Mouse (Mus musculus) testis, postnatal 14 days (tissue): ENCODE results near the gene Psmc3ip.

Experiments used
- DNase-seq: peaks from one replicate; pipeline ENCODE4 v3.0.0; 2021; ENCODE audit warnings: low spot score

The Psmc3ip gene

GRCm38 (mm10) chr11:101079746-101080145 lies 15.5 kb downstream of the Psmc3ip start:
- DNase-seq = no peak

- no peak for DNase-seq
Observed at GRCm38 (mm10) chr11:101078121-101078520, 17.1 kb downstream of the Psmc3ip start, which contains the start of gene Hsd17b1. Gene Hsd17b1 (plus strand): TSS chr11:101078411.

GRCm38 (mm10) chr11:101071810-101072428 lies 23.3 kb downstream of the Psmc3ip start:
- no peak for DNase-seq

- no peak for DNase-seq
Observed at GRCm38 (mm10) chr11:101070987-101071386, 24.2 kb downstream of the Psmc3ip start.

- DNase-seq = no peak
Observed at GRCm38 (mm10) chr11:101070189-101070527, 25.1 kb downstream of the Psmc3ip start.

- peak; percentile 94 for DNase-seq
Observed at GRCm38 (mm10) chr11:101069391-101070188, 25.6 kb downstream of the Psmc3ip start, which contains the start of gene Naglu. Gene Naglu (plus strand): TSS chr11:101070012.

- DNase-seq = peak; percentile 84
Observed at GRCm38 (mm10) chr11:101066549-101067412, 28.5 kb downstream of the Psmc3ip start.

- DNase-seq = no peak
Observed at GRCm38 (mm10) chr11:101065002-101065401, 30.2 kb downstream of the Psmc3ip start.

GRCm38 (mm10) chr11:101064462-101064861 lies 30.8 kb downstream of the Psmc3ip start:
- no peak for DNase-seq

- peak; percentile 73 for DNase-seq
Observed at GRCm38 (mm10) chr11:101063676-101064327, 31.4 kb downstream of the Psmc3ip start.

GRCm38 (mm10) chr11:101062971-101063675 lies 32.1 kb downstream of the Psmc3ip start:
- no peak for DNase-seq

GRCm38 (mm10) chr11:101062165-101062884 lies 32.9 kb downstream of the Psmc3ip start:
- DNase-seq = no peak

- no peak for DNase-seq
Observed at GRCm38 (mm10) chr11:101061049-101061448, 34.2 kb downstream of the Psmc3ip start.

GRCm38 (mm10) chr11:101060126-101060525 lies 35.1 kb downstream of the Psmc3ip start:
- peak; percentile 63 for DNase-seq

GRCm38 (mm10) chr11:101059473-101059872 lies 35.8 kb downstream of the Psmc3ip start:
- DNase-seq = no peak

GRCm38 (mm10) chr11:101058726-101059125 lies 36.5 kb downstream of the Psmc3ip start:
- no peak for DNase-seq

- peak; percentile 72 for DNase-seq
Observed at GRCm38 (mm10) chr11:101057860-101058259, 37.4 kb downstream of the Psmc3ip start.

GRCm38 (mm10) chr11:101056885-101057284 lies 38.4 kb downstream of the Psmc3ip start:
- DNase-seq = peak; percentile 67

GRCm38 (mm10) chr11:101055418-101055817 lies 39.8 kb downstream of the Psmc3ip start:
- DNase-seq = no peak

GRCm38 (mm10) chr11:101053974-101054373 lies 41.3 kb downstream of the Psmc3ip start:
- no peak for DNase-seq
